Mouse (Mus musculus): ENCODE measurements around the gene Cmc2. TPM values are rescaled to one million over a fixed set of nuclear protein-coding genes. Genes with fewer than 3 reads are reported as not detected.

Gene Cmc2
- total RNA-seq, 2 experiments from 2014 or later, result 48.0 to 51.6 TPM

- no peak for ATAC-seq (replicated peaks; ENCODE audit: low FRiP score, low TSS enrichment, poor library complexity, severe bottlenecking)
Measured at GRCm38 (mm10) chr8:116864022-116864387, 57.2 kb downstream of the Cmc2 start.

DNA sequence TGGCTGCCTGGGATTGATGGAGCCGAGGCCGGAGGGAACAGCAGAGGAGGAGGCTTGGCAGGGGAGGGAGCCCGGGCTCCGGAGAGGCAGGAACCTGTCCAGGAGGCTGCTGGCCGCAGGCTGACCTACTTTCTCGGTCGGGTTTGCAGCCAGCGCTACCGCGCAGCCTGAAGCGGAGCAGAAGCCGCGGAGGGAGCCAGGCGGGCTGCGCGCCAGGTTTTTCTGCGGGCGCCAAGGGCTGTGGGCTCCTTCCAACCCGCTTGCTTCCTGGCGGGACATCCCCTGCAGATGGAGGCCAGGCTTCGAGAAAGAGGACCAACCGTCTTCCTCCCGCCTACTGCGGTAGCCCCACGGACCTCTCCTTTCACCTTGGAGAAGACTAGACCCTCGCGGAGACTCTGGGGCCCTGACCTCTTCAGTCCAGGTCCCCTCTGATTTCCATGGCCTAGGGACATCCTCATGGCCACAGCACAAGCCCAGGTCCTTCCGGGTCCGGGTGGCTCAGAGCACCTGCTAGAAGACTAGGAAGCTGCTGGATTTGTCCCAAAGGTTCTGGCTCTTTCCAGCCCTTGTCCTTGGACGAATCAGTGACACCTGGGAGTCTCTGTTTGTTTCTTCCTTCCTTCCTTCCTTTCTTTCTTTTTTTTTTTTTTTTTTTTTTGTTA, 57.8 kb downstream of the Cmc2 start:
- 0 out of 2 replicates have a peak, but pooled peaks have one; percentile 19 for ATAC-seq (replicated peaks; ENCODE audit: low FRiP score, low TSS enrichment, poor library complexity, severe bottlenecking)

- no peak for ATAC-seq (replicated peaks; ENCODE audit: low FRiP score, low TSS enrichment, poor library complexity, severe bottlenecking)
Measured at GRCm38 (mm10) chr8:116862191-116862590, 59.1 kb downstream of the Cmc2 start.

DNA sequence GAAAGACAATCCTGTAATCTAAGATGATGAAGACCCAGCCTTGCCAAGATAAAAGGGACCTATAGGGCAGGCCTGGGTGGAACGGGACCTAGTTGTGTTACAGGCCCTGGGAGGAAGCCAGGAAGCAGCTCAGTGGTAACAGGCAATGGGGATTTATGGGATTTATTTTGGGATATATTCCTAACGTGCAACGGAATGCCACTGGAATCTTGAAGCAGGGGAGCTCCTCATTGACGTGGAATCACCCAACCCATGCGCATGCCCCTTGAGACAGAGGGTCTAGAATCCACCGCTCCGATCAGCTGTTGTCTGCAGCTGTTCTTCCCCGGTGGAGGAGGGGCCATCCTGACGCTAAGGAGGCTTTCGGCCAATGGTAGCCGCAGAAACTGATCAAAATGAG, 69.2 kb downstream of the Cmc2 start:
- no peak for ATAC-seq (replicated peaks; ENCODE audit: low FRiP score, low TSS enrichment, poor library complexity, severe bottlenecking)

GRCm38 (mm10) chr8:116848042-116848441, 73.2 kb downstream of the Cmc2 start:
- no peak for ATAC-seq (replicated peaks; ENCODE audit: low FRiP score, low TSS enrichment, poor library complexity, severe bottlenecking)

DNA sequence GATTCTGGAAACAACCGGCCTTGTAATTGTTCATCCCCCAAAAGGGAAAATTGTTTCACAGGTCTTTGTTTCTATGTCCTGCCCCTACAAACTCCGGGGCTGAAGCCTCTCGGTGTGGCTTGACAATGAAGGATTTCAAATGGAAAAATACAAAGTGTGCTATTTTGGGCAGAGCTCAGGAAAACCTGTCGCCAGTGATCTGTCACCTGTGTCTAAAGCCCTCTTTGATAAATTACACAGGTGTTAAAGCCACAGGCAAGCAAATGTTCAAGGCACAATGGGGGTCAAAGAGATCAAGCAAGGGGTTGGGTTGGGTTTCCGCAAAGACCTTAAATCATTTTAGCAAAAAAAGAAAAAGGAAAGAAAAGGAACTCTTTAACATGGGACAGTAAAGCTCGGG, 78.6 kb downstream of the Cmc2 start:
- no peak for ATAC-seq (replicated peaks; ENCODE audit: low FRiP score, low TSS enrichment, poor library complexity, severe bottlenecking)

Other genes with a start within 250 kb of the Cmc2 start
- gene Cdyl2, start 188.5 kb downstream of the Cmc2 start, total RNA-seq (2014; fragmentation: Nextera tagmentation), result 2.4 and 4.0 TPM in 2 replicates
- 3.6 and 4.4 TPM in 2 replicates for gene Cdyl2, start 188.5 kb downstream of the Cmc2 start, total RNA-seq (2017)
- gene Cenpn, start 275 bp upstream of the Cmc2 start, total RNA-seq (2014; fragmentation: Nextera tagmentation), result 48.4 and 59.1 TPM in 2 replicates
- gene Cenpn, start 275 bp upstream of the Cmc2 start, total RNA-seq (2017), result 44.1 and 44.8 TPM in 2 replicates
- gene Atmin, start 21.9 kb upstream of the Cmc2 start, total RNA-seq (2014; fragmentation: Nextera tagmentation), result 15.5 and 19.7 TPM in 2 replicates
- gene Atmin, start 21.9 kb upstream of the Cmc2 start, total RNA-seq (2017), result 10.9 and 18.4 TPM in 2 replicates
- 0.64 TPM in 1 of 2 replicates, not detected in the other for gene 1700030J22Rik, start 57.5 kb upstream of the Cmc2 start, total RNA-seq (2014; fragmentation: Nextera tagmentation)
- 0.38 TPM in 1 of 2 replicates, not detected in the other for gene 1700030J22Rik, start 57.5 kb upstream of the Cmc2 start, total RNA-seq (2017)
- 71.7 and 72.1 TPM in 2 replicates for gene Gcsh, start 72.1 kb upstream of the Cmc2 start, total RNA-seq (2014; fragmentation: Nextera tagmentation)
- 80.8 and 95.0 TPM in 2 replicates for gene Gcsh, start 72.1 kb upstream of the Cmc2 start, total RNA-seq (2017)
- gene Pkd1l2, start 161.0 kb upstream of the Cmc2 start, total RNA-seq (2014; fragmentation: Nextera tagmentation), result 0.42 TPM in 1 of 2 replicates, not detected in the other
- gene Pkd1l2, start 161.0 kb upstream of the Cmc2 start, total RNA-seq (2017), result not detected in 2 replicates
- gene Bco1, start 174.4 kb upstream of the Cmc2 start, total RNA-seq (2014; fragmentation: Nextera tagmentation), result 1.8 TPM in 1 of 2 replicates, not detected in the other
- 0.08 and 0.09 TPM in 2 replicates for gene Bco1, start 174.4 kb upstream of the Cmc2 start, total RNA-seq (2017)
- 9.9 and 14.3 TPM in 2 replicates for gene Gan, start 236.7 kb upstream of the Cmc2 start, total RNA-seq (2014; fragmentation: Nextera tagmentation)
- gene Gan, start 236.7 kb upstream of the Cmc2 start, total RNA-seq (2017), result 4.4 and 6.6 TPM in 2 replicates

All from megakaryocyte-erythroid progenitor cell, adult 5-6 weeks (primary cell).